Mouse (Mus musculus): Measurements from ENCODE around the gene Nrarp.

GRCm38 (mm10) chr2:25214444-25214843 lies 33.9 kb downstream of the Nrarp start, which contains the start of gene Stpg3:
- TF ChIP-seq CTCF (IDR thresholded peaks at IDR 0.05; ENCODE audit: insufficient read depth, low read depth, low read length) (no peak), POLR2A (IDR thresholded peaks at IDR 0.05; ENCODE audit: insufficient read depth, low read depth, low read length) (no peak)
